Mouse (Mus musculus): ENCODE data around the gene D330020A13Rik.

DNA sequence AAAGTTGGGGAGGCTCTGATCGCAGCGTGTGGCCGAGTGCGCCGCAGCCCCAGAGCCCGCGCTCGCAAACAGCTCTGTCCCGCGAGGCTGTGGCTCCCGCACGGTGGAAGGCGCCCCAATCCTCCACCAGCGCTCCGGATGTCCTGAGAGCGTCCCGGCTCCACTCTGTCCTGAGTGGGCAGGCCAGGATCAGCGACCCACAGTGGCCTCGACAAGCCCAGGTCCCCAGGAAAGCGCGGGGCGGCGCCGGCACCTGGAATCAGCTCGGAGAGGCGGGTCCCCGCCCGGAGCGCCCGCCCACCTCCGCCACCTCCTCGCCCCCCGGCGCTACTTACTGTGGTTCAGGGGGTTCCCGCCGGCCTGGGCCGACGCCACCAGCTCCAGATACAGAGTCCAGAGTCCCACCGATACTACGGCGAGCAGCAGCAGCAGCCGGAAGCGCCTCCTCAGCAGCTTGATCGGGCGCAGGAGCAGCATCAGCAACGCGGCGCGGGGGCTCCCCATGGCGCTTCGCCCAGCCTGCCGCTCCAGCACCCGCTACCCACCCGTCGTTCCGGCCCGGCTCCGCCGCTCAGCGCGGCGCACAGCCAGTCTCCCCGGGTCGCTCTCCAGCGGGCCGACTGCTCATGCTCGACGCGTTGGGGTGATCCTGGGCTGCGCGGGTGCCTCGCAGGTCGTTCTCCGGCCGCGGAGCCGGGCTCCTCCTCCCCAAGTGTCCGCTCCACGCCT is at the start of gene D330020A13Rik, which contains the start of gene B4galnt3:
- TF ChIP-seq CTCF (IDR thresholded peaks at IDR 0.05; ENCODE audit: low read depth) = no peak
- no peak for TF ChIP-seq EP300 (IDR thresholded peaks at IDR 0.05; ENCODE audit: low read depth)
